Mouse (Mus musculus) liver, embryonic 11.5 days (tissue): Measurements from ENCODE around the gene Smim14. TPM values are rescaled to one million over a fixed set of nuclear protein-coding genes. Genes with fewer than 3 reads are reported as not detected.

Experiments used
- ATAC-seq: fragments of 200-750 bp; cut with Nextera tagmentation; replicated peaks from 2 replicates; pipeline ENCODE4 v1.8.0; 2017; ENCODE audit warnings: moderate number of reproducible peaks, mild to moderate bottlenecking, moderate TSS enrichment, moderate library complexity; ENCODE audit not compliant: low FRiP score
- DNase-seq: peaks from one replicate; pipeline ENCODE4 v3.0.0-alpha.2; 2017; ENCODE audit warnings: low spot score
- H3K27ac ChIP-seq: fragments of 300-500 bp; sonication (generic); 2 replicates; pipeline ENCODE4 v1.5.1; 2014; ENCODE audit warnings: mild to moderate bottlenecking, low read depth, low read length, control low read depth
- H3K27me3 ChIP-seq: fragments of 300-500 bp; sonication (generic); replicated peaks from 2 replicates; pipeline ENCODE4 v1.6.1; 2014; ENCODE audit warnings: low read length, mixed read lengths; ENCODE audit not compliant: control insufficient read depth, insufficient read depth
- H3K36me3 ChIP-seq: fragments of 300-500 bp; sonication (generic); 2 replicates; pipeline ENCODE4 v1.6.1; 2014; ENCODE audit warnings: mild to moderate bottlenecking, low read length, moderate library complexity, mixed read lengths; ENCODE audit not compliant: control insufficient read depth, insufficient read depth
- H3K4me1 ChIP-seq: fragments of 300-500 bp; sonication (generic); replicated peaks from 2 replicates; pipeline ENCODE4 v1.6.1; 2014; ENCODE audit warnings: low read length, mixed read lengths; ENCODE audit not compliant: control insufficient read depth, insufficient read depth
- H3K4me2 ChIP-seq: fragments of 300-500 bp; sonication (generic); 2 replicates; pipeline ENCODE4 v1.6.1; 2014; ENCODE audit warnings: mild to moderate bottlenecking, control low read depth, moderate library complexity
- H3K4me3 ChIP-seq: fragments of 300-500 bp; sonication (generic); 2 replicates; pipeline ENCODE4 v1.5.1; 2014; ENCODE audit warnings: low read depth, low read length, control low read depth
- H3K9ac ChIP-seq: fragments of 300-500 bp; sonication (generic); 2 replicates; pipeline ENCODE4 v1.6.1; 2014; ENCODE audit warnings: low read depth, low read length, control low read depth
- H3K9me3 ChIP-seq: fragments of 300-500 bp; sonication (generic); 2 replicates; pipeline ENCODE4 v1.6.1; 2016; ENCODE audit warnings: low read length, inconsistent platforms, mixed read lengths; ENCODE audit not compliant: control insufficient read depth
- WGBS: fragments of 180-500 bp; shearing (Covaris S2); extraction: QIAGEN DNeasy Blood & Tissue Kit; methylation state at CpG from one replicate; pipeline ENCODE4 v1.1.7; 2014; 5-methylcytosine and 5-hydroxymethylcytosine counted together
- polyA plus RNA-seq: library from polyadenylated mRNA; unstranded; fragments of >200 nt; fragmentation: Nextera tagmentation; extraction: Ambion mirVana; gene quantifications from 2 replicates; pipeline ENCODE4 v1.2.1, GENCODE M21; 2014

Gene Smim14
- polyA plus RNA-seq, 1 experiment from 2014 or later = 68.9 TPM

GRCm38 (mm10) chr5:65535457-65536067 lies 1.4 kb downstream of the Smim14 start:
- no peaks in the 10 kb centered on the region for H3K36me3 ChIP-seq
- DNase-seq (no peak), ATAC-seq (peak; percentile 12; the same call in 1 of the 2 replicates)
- H3K27ac ChIP-seq = no peak overlapping the region
- H3K27me3 ChIP-seq = no peaks in the 10 kb centered on the region
- H3K4me3 ChIP-seq = no peak overlapping the region
- peak overlapping the region; percentile 61 for H3K4me2 ChIP-seq
- WGBS = 62% methylated on average over 5 of the region's 5 CpGs
- no peaks in the 10 kb centered on the region for H3K9me3 ChIP-seq
- no peak overlapping the region for H3K9ac ChIP-seq
- H3K4me1 ChIP-seq = peaks cover 11% of the 10 kb centered on the region

DNA sequence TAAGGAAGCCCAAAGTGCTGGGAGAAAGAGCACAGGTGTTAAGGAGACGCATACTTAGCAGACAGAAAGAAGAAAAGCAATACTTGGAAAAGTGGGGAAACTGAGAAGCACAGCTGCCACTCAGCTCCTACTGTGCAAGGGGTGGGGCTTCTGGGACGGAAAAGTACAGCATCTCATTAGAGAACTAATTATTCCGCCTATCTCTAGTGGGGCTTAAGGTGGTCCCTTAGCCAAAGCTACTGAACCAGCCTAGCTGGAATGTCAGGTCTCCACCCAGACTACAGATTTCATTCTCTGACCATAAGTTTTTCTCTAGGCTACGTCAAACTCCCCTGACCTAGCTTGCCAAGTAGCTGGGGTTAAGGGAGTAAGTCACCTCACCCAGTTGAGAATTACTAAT lies 2.5 kb downstream of the Smim14 start:
- no peak for DNase-seq
- H3K4me2 ChIP-seq = no peak overlapping the region
- 73% methylated on average over 4 of the region's 4 CpGs for WGBS
- H3K4me3 ChIP-seq = no peak overlapping the region
- peaks cover 9% of the 10 kb centered on the region for H3K4me1 ChIP-seq
- ATAC-seq = no peak
- no peak overlapping the region for H3K9ac ChIP-seq
- H3K27me3 ChIP-seq = no peaks in the 10 kb centered on the region
- H3K9me3 ChIP-seq = no peaks in the 10 kb centered on the region
- no peak overlapping the region for H3K27ac ChIP-seq
- no peaks in the 10 kb centered on the region for H3K36me3 ChIP-seq

DNA sequence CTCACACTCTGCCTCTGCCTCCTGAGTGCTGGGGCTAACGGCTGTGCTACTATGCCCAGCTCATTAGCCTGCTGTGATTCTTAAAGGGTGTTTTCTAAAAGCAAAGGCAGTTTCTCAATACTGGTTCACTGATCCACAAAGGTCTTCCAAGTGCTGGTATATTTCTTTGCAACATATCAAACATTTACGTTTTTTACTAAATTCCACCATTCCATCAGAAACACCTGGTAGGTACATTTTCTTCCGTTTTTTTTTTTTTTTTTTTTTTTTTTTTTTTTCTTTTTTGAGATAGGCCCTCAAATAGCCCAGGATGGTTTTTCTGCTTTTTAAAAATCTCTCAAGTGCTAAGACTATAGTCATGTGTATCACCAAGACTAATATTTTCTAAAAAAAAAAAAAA lies 5.7 kb downstream of the Smim14 start:
- Histone ChIP-seq H3K27ac (no peak overlapping the region), H3K4me3 (no peak overlapping the region), H3K27me3 (no peaks in the 10 kb centered on the region), H3K4me2 (no peak overlapping the region), H3K9me3 (no peaks in the 10 kb centered on the region), H3K9ac (no peak overlapping the region), H3K4me1 (no peaks in the 10 kb centered on the region), H3K36me3 (no peaks in the 10 kb centered on the region)
- ATAC-seq = no peak
- no peak for DNase-seq
- 79% methylated on average over 3 of the region's 3 CpGs for WGBS

DNA sequence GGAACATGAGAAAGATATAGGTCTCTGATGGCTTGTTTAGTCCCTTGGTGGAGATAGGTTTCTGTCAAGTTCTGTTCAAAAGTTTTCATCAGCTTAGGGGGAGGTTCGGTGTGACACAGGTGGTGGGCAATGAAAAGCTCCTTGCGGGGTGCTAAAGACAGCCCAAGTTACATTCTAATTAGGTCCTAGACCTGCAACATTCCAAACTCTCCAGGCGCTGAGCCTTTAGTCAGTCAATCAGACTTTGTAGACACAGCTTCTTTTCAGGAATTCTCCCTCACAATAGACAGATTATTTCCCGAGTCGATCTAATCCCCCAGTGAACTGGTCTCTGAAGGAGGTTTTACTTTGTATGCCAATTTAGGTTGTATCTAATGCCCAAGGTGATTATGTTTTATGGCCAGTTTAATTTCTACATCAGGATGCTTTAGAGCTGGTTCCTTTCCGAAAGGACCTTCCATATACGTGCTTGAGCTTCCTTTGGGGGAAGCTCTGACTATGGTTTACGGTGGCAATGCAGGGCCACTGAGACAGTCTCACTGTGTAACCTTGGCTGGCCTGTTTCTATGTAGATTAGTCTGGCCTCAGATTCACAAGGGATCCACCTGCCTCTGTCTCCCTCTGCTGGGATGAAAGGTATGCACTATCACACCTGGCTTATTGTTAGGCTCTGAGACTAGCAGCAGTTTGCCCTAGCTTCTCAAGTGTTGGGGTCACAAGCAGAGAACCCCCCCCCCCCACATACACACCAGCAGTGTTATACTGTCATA lies 11.1 kb downstream of the Smim14 start:
- Histone ChIP-seq H3K4me1 (no peaks in the 10 kb centered on the region), H3K9me3 (no peaks in the 10 kb centered on the region), H3K27me3 (no peaks in the 10 kb centered on the region), H3K4me2 (no peak overlapping the region), H3K27ac (no peak overlapping the region), H3K36me3 (no peaks in the 10 kb centered on the region), H3K4me3 (no peak overlapping the region), H3K9ac (no peak overlapping the region)
- ATAC-seq = no peak; the same call in 1 of the 2 replicates
- WGBS = 25% methylated on average over 8 of the region's 8 CpGs
- no peak for DNase-seq

DNA sequence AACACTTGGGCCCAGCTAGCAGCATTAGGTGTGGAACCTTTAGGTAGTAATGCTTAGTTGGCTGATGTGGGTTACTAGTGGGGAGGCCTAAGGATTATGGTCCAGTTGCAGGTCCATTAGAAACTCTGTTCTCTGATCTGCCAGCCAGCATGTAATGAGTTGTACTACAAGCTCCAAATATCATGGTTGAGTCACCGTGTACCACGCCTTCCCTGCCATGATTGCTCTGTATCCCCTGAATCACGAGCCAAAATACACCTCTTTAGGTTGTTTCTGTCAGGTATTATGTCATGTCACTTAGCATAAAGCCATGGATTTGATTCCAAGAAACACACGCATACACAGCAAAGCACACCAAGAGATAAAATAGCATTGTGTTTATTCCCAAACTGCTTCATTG lies 12.2 kb downstream of the Smim14 start:
- ATAC-seq (no peak), DNase-seq (no peak)
- Histone ChIP-seq H3K4me3 (no peak overlapping the region), H3K27ac (no peak overlapping the region), H3K9ac (no peak overlapping the region), H3K27me3 (no peaks in the 10 kb centered on the region), H3K9me3 (no peaks in the 10 kb centered on the region), H3K4me1 (no peaks in the 10 kb centered on the region), H3K36me3 (no peaks in the 10 kb centered on the region), H3K4me2 (no peak overlapping the region)
- WGBS = 69% methylated on average over 4 of the region's 4 CpGs

DNA sequence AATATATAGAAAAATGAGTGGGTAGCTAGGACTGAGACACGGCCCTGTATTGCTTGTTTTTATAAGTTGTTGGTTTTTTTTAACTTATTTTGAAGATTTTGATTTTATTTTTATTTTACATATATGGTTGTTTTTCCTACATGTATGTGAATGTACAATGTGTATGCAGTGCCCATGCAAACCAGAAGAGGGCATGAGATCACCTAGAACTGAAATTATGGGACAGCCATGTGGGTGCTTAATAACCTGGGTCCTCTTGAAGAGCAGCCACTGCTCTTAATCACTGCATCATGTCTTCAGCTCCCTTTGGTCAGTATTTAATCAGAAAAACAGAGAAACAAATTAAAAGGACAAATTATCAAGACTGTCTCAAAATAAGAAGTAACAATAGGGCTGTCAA lies 15.2 kb downstream of the Smim14 start:
- no peaks in the 10 kb centered on the region for H3K9me3 ChIP-seq
- no peak overlapping the region for H3K9ac ChIP-seq
- no peak for DNase-seq
- H3K4me1 ChIP-seq = no peaks in the 10 kb centered on the region
- H3K27ac ChIP-seq = no peak overlapping the region
- H3K27me3 ChIP-seq = no peaks in the 10 kb centered on the region
- WGBS = 77% methylated on average over 1 of the region's 1 CpGs
- H3K4me2 ChIP-seq = no peak overlapping the region
- ATAC-seq = no peak
- no peaks in the 10 kb centered on the region for H3K36me3 ChIP-seq
- no peak overlapping the region for H3K4me3 ChIP-seq

- Histone ChIP-seq H3K27ac (no peak overlapping the region), H3K4me1 (no peaks in the 10 kb centered on the region), H3K9me3 (no peaks in the 10 kb centered on the region), H3K4me2 (no peak overlapping the region), H3K27me3 (no peaks in the 10 kb centered on the region), H3K4me3 (no peak overlapping the region), H3K36me3 (no peaks in the 10 kb centered on the region), H3K9ac (no peak overlapping the region)
- 40% methylated on average over 5 of the region's 5 CpGs for WGBS
- ATAC-seq (no peak), DNase-seq (no peak)
Observed at GRCm38 (mm10) chr5:65514635-65515278, 22.2 kb downstream of the Smim14 start.

DNA sequence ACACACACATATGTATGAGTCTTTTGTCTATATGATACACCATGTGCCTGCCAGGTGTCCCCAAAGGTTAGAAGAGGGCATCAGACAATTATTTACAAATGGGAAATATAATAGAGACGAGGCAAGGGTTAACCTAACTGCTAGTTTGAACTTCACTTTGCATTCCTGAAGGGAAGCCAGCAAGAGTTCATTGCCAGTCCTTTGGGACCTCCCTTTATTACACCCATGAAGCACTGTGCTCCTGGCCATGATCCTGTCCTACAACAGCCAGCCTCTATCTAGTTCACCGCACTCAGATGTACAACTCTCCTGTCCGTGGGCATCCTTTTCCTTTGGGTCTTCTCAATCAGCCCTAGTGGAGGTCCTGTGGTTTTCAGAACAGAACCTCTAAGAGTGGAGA lies 23.5 kb downstream of the Smim14 start:
- WGBS = 77% methylated on average over 3 of the region's 3 CpGs
- H3K4me3 ChIP-seq = no peak overlapping the region
- H3K9ac ChIP-seq = no peak overlapping the region
- H3K9me3 ChIP-seq = no peaks in the 10 kb centered on the region
- H3K4me2 ChIP-seq = no peak overlapping the region
- no peaks in the 10 kb centered on the region for H3K36me3 ChIP-seq
- H3K27ac ChIP-seq = no peak overlapping the region
- no peaks in the 10 kb centered on the region for H3K4me1 ChIP-seq
- ATAC-seq (no peak), DNase-seq (no peak)
- no peaks in the 10 kb centered on the region for H3K27me3 ChIP-seq
